In the genomic region with DNA sequence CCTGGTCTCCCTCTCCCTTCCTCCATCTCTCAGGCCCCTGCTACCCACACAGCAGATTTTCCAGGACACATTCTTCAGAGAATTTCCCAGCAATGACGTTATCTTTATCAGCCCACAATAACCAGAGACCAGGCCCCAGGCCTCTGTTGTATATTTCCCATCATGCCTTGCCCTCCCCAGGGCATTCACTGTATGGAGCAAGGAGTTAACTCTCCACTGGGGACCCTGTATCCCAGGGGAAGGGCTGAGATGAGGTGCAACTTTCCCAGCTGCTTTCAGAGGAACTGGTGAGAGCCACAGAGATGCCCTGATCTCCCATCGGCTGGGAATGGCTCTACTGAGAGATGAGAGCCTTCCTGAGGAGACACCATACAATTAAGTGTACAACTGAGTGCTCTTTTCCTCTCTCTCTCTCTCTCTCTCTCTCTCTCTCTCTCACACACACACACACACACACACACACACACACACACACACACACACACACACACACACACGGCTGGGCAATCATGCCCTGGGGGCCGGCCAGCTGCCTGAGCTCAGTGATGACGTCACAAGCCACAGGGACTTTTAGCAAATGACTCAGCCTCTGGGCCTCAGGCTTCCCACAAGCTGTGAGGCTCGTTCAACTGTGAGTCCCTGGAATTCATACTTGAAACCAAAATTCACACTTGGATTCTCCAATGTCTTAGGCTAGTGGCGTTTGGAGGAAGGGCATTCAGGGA, we compare ENCODE assay signal across 9 mouse cellular contexts. TPM values are rescaled to one million over a fixed set of nuclear protein-coding genes. Genes with fewer than 3 reads are reported as not detected.
DNase-seq lines count a peak whose midpoint lies in the region; ATAC-seq and TF ChIP-seq lines count a peak whose summit lies in the region.
"Had no signal": no experiment of that assay in that cellular context is flagged by ENCODE, and none has a peak within 500 bp of the region (broad histone marks: within the 10 kb centered on the region; RNA-seq: fewer than 3 reads in every experiment).

No protein-coding gene starts in this region.

- ATAC-seq in forebrain, embryonic 14.5 days, result no peak
- no peak for ATAC-seq in forebrain, embryonic 16.5 days
- no peak for ATAC-seq in midbrain, postnatal 0 days (ENCODE audit: low FRiP score)

- H3K4me1 ChIP-seq in forebrain, embryonic 14.5 days (ENCODE audit: control insufficient read depth, insufficient read depth, low read length), result 0 out of 2 replicates have a peak, but pooled peaks cover 2% of the 10 kb centered on the region
- H3K4me1 ChIP-seq in forebrain, embryonic 16.5 days (replicated peaks; ENCODE audit: control insufficient read depth, insufficient read depth, low read length), result peaks cover 9% of the 10 kb centered on the region
- no peaks in the 10 kb centered on the region; the same call in 1 of the 2 replicates for H3K4me1 ChIP-seq in midbrain, postnatal 0 days (ENCODE audit: insufficient read depth, low read length)

- no peaks in the 10 kb centered on the region for H3K36me3 ChIP-seq in forebrain, embryonic 14.5 days (ENCODE audit: control insufficient read depth, insufficient read depth, low read length)
- no peaks in the 10 kb centered on the region for H3K36me3 ChIP-seq in forebrain, embryonic 16.5 days (ENCODE audit: control insufficient read depth, insufficient read depth)
- no peaks in the 10 kb centered on the region for H3K36me3 ChIP-seq in midbrain, postnatal 0 days (ENCODE audit: insufficient read depth, low read length)
- H3K36me3 ChIP-seq: limb, embryonic 12.5 days had no signal

- no peaks in the 10 kb centered on the region for H3K9me3 ChIP-seq in forebrain, embryonic 14.5 days (replicated peaks; ENCODE audit: control insufficient read depth, low read length)
- H3K9me3 ChIP-seq in forebrain, embryonic 16.5 days (ENCODE audit: control insufficient read depth, low read length), result no peaks in the 10 kb centered on the region
- H3K9me3 ChIP-seq in midbrain, postnatal 0 days (ENCODE audit: low read length), result no peaks in the 10 kb centered on the region
- H3K9me3 ChIP-seq: limb, embryonic 12.5 days had no signal

- no peak overlapping the region for H3K27ac ChIP-seq in forebrain, embryonic 14.5 days (ENCODE audit: low read depth, low read length)
- H3K27ac ChIP-seq in forebrain, embryonic 16.5 days (ENCODE audit: low read length), result no peak overlapping the region
- H3K27ac ChIP-seq in gastrocnemius, adult 2 months, result peak overlapping the region; percentile 87
- H3K27ac ChIP-seq in midbrain, postnatal 0 days (ENCODE audit: low read depth, low read length), result no peak overlapping the region
- H3K27ac ChIP-seq: limb, embryonic 12.5 days had no signal

- H3K27me3 ChIP-seq in forebrain, embryonic 14.5 days (replicated peaks; ENCODE audit: control insufficient read depth, insufficient read depth, low read length), result no peaks in the 10 kb centered on the region
- no peaks in the 10 kb centered on the region for H3K27me3 ChIP-seq in forebrain, embryonic 16.5 days (replicated peaks; ENCODE audit: control insufficient read depth, insufficient read depth, low read length)
- no peaks in the 10 kb centered on the region for H3K27me3 ChIP-seq in midbrain, postnatal 0 days (ENCODE audit: insufficient read depth, low read length)
- H3K27me3 ChIP-seq: limb, embryonic 12.5 days had no signal

- H3K4me3 ChIP-seq in forebrain, embryonic 14.5 days (ENCODE audit: low read depth, low read length), result no peak overlapping the region
- H3K4me3 ChIP-seq in forebrain, embryonic 16.5 days (replicated peaks; ENCODE audit: low read length), result no peak overlapping the region
- no peak overlapping the region for H3K4me3 ChIP-seq in gastrocnemius, adult 2 months
- H3K4me3 ChIP-seq in midbrain, postnatal 0 days (ENCODE audit: low read depth, low read length), result no peak overlapping the region
- H3K4me3 ChIP-seq: limb, embryonic 12.5 days had no signal

- WGBS in forebrain, embryonic 14.5 days, result 36% methylated on average over 7 of the region's 7 CpGs
- WGBS in forebrain, embryonic 16.5 days, result 34% methylated on average over 7 of the region's 7 CpGs
- 38% methylated on average over 7 of the region's 7 CpGs for WGBS in midbrain, postnatal 0 days

- intact Hi-C loops in gastrocnemius, adult 2 months (cut with DNase I), result loop anchor here (5.0 kb wide), 1 partner anchor 132 kb away; no protein-coding TSS in a partner anchor

- H3K4me2 ChIP-seq in forebrain, embryonic 14.5 days (ENCODE audit: low read length), result no peak overlapping the region
- H3K4me2 ChIP-seq in forebrain, embryonic 16.5 days (ENCODE audit: low read length), result no peak overlapping the region
- no peak overlapping the region for H3K4me2 ChIP-seq in midbrain, postnatal 0 days (ENCODE audit: low read depth, low read length, poor library complexity, severe bottlenecking)
- H3K4me2 ChIP-seq: limb, embryonic 12.5 days had no signal

- DNase-seq in forebrain, embryonic 14.5 days (ENCODE audit: low spot score), result peak; percentile 51
- DNase-seq in 3134 (ENCODE audit: extremely low read depth, insufficient read length, low spot score), result peak; percentile 90
- peak; percentile 83 for DNase-seq in adipocyte (ENCODE audit: low spot score)
- peak; percentile 73 for DNase-seq in gastrocnemius, adult 2 months
- peak; percentile 36 to 61 for DNase-seq in kidney, postnatal 4 days
- peak; percentile 74 for DNase-seq in midbrain, postnatal 0 days (ENCODE audit: low spot score)
- no peak for DNase-seq in frontal cortex, postnatal 25 days (ENCODE audit: low spot score in 2 of 2)

- no peak for TF ChIP-seq CTCF in gastrocnemius, adult 2 months (IDR thresholded peaks at IDR 0.05)
- no peak for TF ChIP-seq CTCF in midbrain, postnatal 0 days (IDR thresholded peaks at IDR 0.05)

- no peak overlapping the region for H3K9ac ChIP-seq in forebrain, embryonic 14.5 days (ENCODE audit: low read length)
- H3K9ac ChIP-seq in forebrain, embryonic 16.5 days (replicated peaks; ENCODE audit: low read depth, low read length), result no peak overlapping the region
- H3K9ac ChIP-seq in midbrain, postnatal 0 days (replicated peaks; ENCODE audit: low read length, poor library complexity, severe bottlenecking), result no peak overlapping the region; the same call in 1 of the 2 replicates
- H3K9ac ChIP-seq: limb, embryonic 12.5 days had no signal

RNA-seq across cellular contexts. Expression of gene Tmprss6, which starts 18.6 kb away (rescaled TPM):
- polyA plus RNA-seq in forebrain, embryonic 14.5 days (2014; fragmentation: Nextera tagmentation; extraction: Ambion mirVana), result 0.20 and 0.47 TPM in 2 replicates
- polyA plus RNA-seq in forebrain, embryonic 16.5 days (2015; fragmentation: Nextera tagmentation; extraction: Ambion mirVana), result 0.06 and 0.22 TPM in 2 replicates
- total RNA-seq in gastrocnemius, adult 2 months (2021), result not detected
- total RNA-seq in midbrain, postnatal 0 days (2014; rRNA removed), result 0.66 TPM in 1 of 2 replicates, not detected in the other
- polyA plus RNA-seq in midbrain, postnatal 0 days (2015; fragmentation: Nextera tagmentation; extraction: Ambion mirVana), result 0.10 and 0.26 TPM in 2 replicates

RNA-seq across cellular contexts. Expression of gene Kctd17, which starts 21.5 kb away (rescaled TPM):
- 110 and 113 TPM in 2 replicates for polyA plus RNA-seq in forebrain, embryonic 14.5 days (2014; fragmentation: Nextera tagmentation; extraction: Ambion mirVana)
- 105 and 141 TPM in 2 replicates for polyA plus RNA-seq in forebrain, embryonic 16.5 days (2015; fragmentation: Nextera tagmentation; extraction: Ambion mirVana)
- total RNA-seq in gastrocnemius, adult 2 months (2021), result 10 to 100 TPM in 1 of 2 experiments, 1 to 10 TPM in 1; 8.9 to 17.2 TPM
- total RNA-seq in midbrain, postnatal 0 days (2014; rRNA removed), result 156 and 164 TPM in 2 replicates
- 152 and 173 TPM in 2 replicates for polyA plus RNA-seq in midbrain, postnatal 0 days (2015; fragmentation: Nextera tagmentation; extraction: Ambion mirVana)

RNA-seq across cellular contexts. Expression of gene Mpst, which starts 43.6 kb away (rescaled TPM):
- polyA plus RNA-seq in forebrain, embryonic 14.5 days (2014; fragmentation: Nextera tagmentation; extraction: Ambion mirVana), result 5.9 and 6.1 TPM in 2 replicates
- polyA plus RNA-seq in forebrain, embryonic 16.5 days (2015; fragmentation: Nextera tagmentation; extraction: Ambion mirVana), result 4.4 and 5.0 TPM in 2 replicates
- 10 to 100 TPM; 61.9 to 66.9 TPM for total RNA-seq in gastrocnemius, adult 2 months (2021)
- total RNA-seq in midbrain, postnatal 0 days (2014; rRNA removed), result 70.1 and 84.8 TPM in 2 replicates
- 3.2 and 3.8 TPM in 2 replicates for polyA plus RNA-seq in midbrain, postnatal 0 days (2015; fragmentation: Nextera tagmentation; extraction: Ambion mirVana)

RNA-seq across cellular contexts. Expression of gene Tst, which starts 44.1 kb away (rescaled TPM):
- polyA plus RNA-seq in forebrain, embryonic 14.5 days (2014; fragmentation: Nextera tagmentation; extraction: Ambion mirVana), result 27.0 and 27.4 TPM in 2 replicates
- polyA plus RNA-seq in forebrain, embryonic 16.5 days (2015; fragmentation: Nextera tagmentation; extraction: Ambion mirVana), result 25.1 and 28.4 TPM in 2 replicates
- total RNA-seq in gastrocnemius, adult 2 months (2021), result 10 to 100 TPM; 18.2 to 18.8 TPM
- total RNA-seq in midbrain, postnatal 0 days (2014; rRNA removed), result 31.3 and 34.8 TPM in 2 replicates
- polyA plus RNA-seq in midbrain, postnatal 0 days (2015; fragmentation: Nextera tagmentation; extraction: Ambion mirVana), result 34.4 and 40.0 TPM in 2 replicates

RNA-seq across cellular contexts. Expression of gene Il2rb, which starts 45.2 kb away (rescaled TPM):
- 0.05 TPM in 1 of 2 replicates, not detected in the other for polyA plus RNA-seq in forebrain, embryonic 14.5 days (2014; fragmentation: Nextera tagmentation; extraction: Ambion mirVana)
- polyA plus RNA-seq in forebrain, embryonic 16.5 days (2015; fragmentation: Nextera tagmentation; extraction: Ambion mirVana), result not detected in 2 replicates
- not detected for total RNA-seq in gastrocnemius, adult 2 months (2021)
- total RNA-seq in midbrain, postnatal 0 days (2014; rRNA removed), result 0.33 and 0.38 TPM in 2 replicates
- 0.19 and 0.22 TPM in 2 replicates for polyA plus RNA-seq in midbrain, postnatal 0 days (2015; fragmentation: Nextera tagmentation; extraction: Ambion mirVana)

Comparison
In these comparisons a context has a peak if more than half of its experiments do, and no peak if none do; other contexts are left out.
1. DNase-seq: peak in forebrain, embryonic 14.5 days (single experiment), 3134 (single experiment), adipocyte (single experiment), gastrocnemius, adult 2 months (single experiment), kidney, postnatal 4 days (2 of 2) and midbrain, postnatal 0 days (single experiment); none in frontal cortex, postnatal 25 days (0 of 2).